Mouse (Mus musculus): ENCODE measurements at regions not wholly inside any gene's neighbourhood (a gene's known extent, or its start where the extent isn't known, plus 50 kb on each side); places are given as distances from the start of the nearest gene placed in this dataset.
A peak's percentile ranks its signal among the peaks of the same experiment; 100 is the strongest.

- no peak for DNase-seq
Measured at GRCm38 (mm10) chr4:97283099-97283498, 100.1 kb upstream of the Gm10192 start.

- DNase-seq, result peak; percentile 8
Measured at GRCm38 (mm10) chr4:97282643-97283042, 99.7 kb upstream of the Gm10192 start.

GRCm38 (mm10) chr4:97281126-97281779 is 98.3 kb upstream of the Gm10192 start:
- no peak for DNase-seq

GRCm38 (mm10) chr4:97280712-97281111 is 97.7 kb upstream of the Gm10192 start:
- DNase-seq, result no peak

- no peak for DNase-seq
Measured at GRCm38 (mm10) chr4:97236945-97237344, 54.0 kb upstream of the Gm10192 start.

- DNase-seq, result no peak
Measured at GRCm38 (mm10) chr4:97236384-97236783, 53.4 kb upstream of the Gm10192 start.

GRCm38 (mm10) chr4:97235945-97236383 is 53.0 kb upstream of the Gm10192 start:
- DNase-seq, result no peak
